Mouse (Mus musculus): ENCODE measurements around the gene Dbi.

- no peak for TF ChIP-seq EP300 (IDR thresholded peaks at IDR 0.05; ENCODE audit: low read depth)
- no peak for TF ChIP-seq CTCF (IDR thresholded peaks at IDR 0.05; ENCODE audit: low read depth)
These were observed 35.2 kb downstream of the Dbi start for GRCm38 (mm10) chr1:120085696-120086095.

Measured in liver, embryonic 14.5 days (tissue).